Mouse (Mus musculus) 416B (cell line): ENCODE measurements at regions not wholly inside any gene's neighbourhood (a gene's known extent, or its start where the extent isn't known, plus 50 kb on each side); places are given as distances from the start of the nearest gene placed in this dataset.

ENCODE experiments used
- DNase-seq: peaks from one replicate; pipeline ENCODE4 v3.0.0; 2011; ENCODE audit warnings: low read depth

DNA sequence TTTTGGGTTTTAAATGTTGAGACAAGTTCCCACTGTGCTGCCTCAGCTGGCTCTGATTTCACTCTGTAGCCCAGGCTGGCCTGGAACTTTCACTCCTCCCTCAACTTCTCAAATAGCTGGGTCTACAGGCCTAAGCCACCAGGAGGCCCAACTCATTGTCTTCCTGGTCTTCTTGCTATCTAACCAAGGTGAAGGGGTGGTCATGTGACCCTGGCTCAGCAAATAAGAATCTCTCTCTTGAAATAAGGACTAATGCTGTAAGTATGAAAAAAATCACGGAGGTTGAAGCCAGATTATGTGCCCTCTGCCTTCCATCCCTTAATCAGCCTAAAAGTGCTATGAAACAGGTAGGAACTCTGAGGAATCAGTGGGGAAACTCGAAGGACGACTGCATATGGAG, 208.7 kb upstream of the Rreb1 start:
- DNase-seq, result no peak

GRCm38 (mm10) chr13:37572983-37573382, 205.2 kb upstream of the Rreb1 start:
- no peak for DNase-seq

- DNase-seq, result no peak
These were observed 199.0 kb upstream of the Rreb1 start for GRCm38 (mm10) chr13:37579231-37579630.

DNA sequence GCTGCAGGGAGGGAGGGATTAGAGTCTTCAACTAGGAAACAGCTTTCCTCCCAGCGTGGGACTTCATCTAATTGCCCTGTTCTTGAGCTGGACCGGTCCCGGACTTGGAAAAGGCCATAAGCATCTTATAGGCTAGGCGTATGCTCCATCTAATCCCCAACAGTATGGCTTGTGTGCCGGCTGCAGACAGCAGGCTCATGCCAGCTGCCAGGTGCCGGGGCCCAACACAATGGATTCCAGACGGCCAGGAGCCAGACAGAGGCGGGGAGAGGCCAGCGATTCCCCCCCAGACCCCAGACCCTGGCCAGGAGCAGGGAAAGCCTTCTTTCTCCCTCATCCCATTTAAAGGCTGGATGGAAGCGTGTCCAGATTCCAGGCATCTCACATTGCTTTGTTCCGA, 198.4 kb upstream of the Rreb1 start:
- no peak for DNase-seq

DNA sequence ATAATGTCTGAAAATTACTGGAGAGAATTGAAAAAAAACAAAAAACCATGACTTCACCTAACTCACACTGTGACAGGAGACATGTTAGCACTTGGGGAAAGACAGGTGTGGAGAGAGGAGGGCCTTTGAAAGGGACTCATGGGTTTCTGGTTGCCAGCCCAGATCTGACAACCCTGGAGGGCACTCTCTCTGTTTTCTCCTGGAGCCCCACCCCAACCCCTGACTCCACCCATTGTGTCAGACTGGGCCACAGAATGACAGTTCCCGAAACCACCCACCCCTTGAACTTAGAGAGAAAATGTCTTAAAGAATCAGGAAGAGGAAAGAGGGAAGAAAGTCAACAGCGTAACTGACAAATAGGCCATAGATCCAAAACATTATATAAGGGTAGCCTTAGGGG, 197.4 kb upstream of the Rreb1 start:
- peak; percentile 31 for DNase-seq

DNA sequence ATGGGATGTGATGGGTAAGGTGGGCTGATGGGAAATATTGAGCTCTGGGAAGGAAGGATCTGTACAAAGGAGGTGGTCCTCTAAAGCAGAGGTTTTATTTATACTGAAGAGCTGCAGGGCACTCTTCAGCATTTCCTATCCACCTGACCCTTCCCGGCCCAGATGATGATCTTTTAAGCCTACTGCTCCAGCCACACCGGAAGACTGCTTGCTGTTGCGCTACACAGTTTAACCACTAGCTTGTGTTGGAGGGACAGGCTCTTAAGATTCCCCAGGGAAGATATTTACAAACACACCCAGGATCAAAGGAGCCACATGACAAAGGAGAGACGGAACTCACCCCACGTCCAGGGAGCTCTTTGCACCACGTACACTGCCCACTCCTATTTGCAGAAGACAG, 196.8 kb upstream of the Rreb1 start:
- DNase-seq, result no peak

DNA sequence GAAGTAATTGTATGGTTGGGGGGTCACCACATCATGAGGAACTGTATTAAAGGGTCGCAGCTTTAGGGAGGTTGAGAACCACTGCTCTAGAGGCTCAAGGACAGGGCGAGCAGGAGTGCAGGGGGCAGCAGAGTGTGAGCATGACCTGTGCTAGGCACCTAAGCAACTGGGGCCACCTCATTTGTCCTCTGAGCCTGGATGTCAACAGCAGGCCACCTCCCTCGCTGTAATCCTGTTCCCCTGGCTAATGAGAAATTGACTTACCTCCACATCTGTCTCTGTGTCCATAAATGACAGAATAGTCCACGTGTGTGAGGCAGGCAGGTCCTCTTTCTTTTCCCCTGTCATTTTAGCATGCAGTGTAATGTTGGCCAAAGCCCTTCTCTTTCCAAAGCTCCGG, 192.7 kb upstream of the Rreb1 start:
- DNase-seq, result no peak

- no peak for DNase-seq
These were observed 191.7 kb upstream of the Rreb1 start for GRCm38 (mm10) chr13:37586511-37586910.

- no peak for DNase-seq
These were observed 190.3 kb upstream of the Rreb1 start for GRCm38 (mm10) chr13:37587911-37588310.

DNA sequence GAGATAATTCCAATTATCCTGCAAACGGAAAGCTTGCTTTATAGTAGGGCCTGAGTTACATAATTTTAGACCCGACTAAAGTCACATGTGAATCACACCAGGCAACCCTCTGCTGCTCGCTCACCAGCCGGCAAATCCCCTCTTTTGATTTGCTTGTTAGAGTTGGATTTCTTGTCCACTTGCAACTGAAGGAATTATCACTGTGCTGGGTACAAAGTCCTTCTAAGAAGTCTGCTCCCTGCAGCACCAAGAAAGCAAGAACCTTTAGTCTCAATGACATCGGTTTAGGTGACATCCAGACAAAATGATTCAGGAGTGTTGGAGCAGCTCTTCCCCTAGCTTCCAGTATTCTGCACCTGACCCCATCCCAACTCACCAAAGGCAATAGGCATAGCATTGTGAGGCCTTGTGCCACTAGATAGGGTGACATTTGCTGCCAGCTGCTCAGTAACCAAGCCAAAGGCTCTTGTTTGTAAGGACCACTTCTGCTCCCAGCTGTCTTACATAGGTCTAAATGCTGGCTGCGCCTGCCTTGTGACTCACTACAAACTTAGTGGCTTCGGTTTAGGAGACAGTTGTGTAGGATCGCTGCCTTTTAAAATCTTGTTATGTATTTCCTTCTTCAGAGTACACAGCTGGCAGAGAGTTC, 189.5 kb upstream of the Rreb1 start:
- DNase-seq, result no peak

- no peak for DNase-seq
These were observed 186.1 kb upstream of the Rreb1 start for GRCm38 (mm10) chr13:37592149-37592548.

DNA sequence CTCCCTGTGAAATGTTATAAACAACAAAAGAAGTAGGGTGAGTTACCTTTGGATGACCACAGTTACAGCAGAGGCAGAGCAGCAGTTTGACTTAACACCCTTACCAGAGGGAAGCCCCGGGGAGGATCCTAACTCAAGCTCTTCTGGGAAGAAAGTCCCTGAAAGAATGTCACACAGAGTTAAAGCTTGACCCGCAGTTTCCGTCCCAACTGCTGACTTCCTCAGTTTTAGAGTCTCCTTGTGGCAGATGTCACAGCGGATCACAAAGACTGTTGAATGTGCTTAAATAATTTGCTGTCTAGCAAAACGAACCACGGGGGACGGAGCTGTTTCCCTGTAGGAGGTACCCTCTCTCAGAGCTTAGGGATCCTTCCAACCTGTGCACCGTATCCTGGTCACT, 183.0 kb upstream of the Rreb1 start:
- no peak for DNase-seq

- DNase-seq, result no peak
These were observed 180.6 kb upstream of the Rreb1 start for GRCm38 (mm10) chr13:37597575-37597974.

- no peak for DNase-seq
These were observed 179.9 kb upstream of the Rreb1 start for GRCm38 (mm10) chr13:37598165-37598775.

DNA sequence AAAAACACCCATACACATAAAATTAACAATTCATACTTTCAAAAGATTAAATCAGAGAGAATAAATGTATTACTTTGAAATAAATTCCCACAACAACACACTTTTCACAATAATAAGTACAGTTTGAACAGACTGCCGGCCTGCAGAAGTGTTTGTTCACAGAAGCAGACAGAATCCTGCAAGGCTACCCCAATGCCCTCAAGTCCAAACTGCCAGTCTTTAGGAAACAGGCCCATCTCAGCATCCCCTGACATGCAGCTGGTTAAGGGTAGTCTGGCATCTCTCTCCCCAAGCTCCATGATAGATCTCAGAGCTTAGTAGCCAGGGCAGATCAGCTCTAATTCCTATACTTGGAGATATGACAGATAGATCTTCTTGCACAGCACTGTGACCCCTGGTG, 178.5 kb upstream of the Rreb1 start:
- no peak for DNase-seq

GRCm38 (mm10) chr13:37600172-37600571, 178.0 kb upstream of the Rreb1 start:
- DNase-seq, result no peak

GRCm38 (mm10) chr13:37601068-37601467, 177.1 kb upstream of the Rreb1 start:
- DNase-seq, result peak; percentile 75

- no peak for DNase-seq
These were observed 175.9 kb upstream of the Rreb1 start for GRCm38 (mm10) chr13:37602256-37602655.

GRCm38 (mm10) chr13:37603226-37603994, 174.8 kb upstream of the Rreb1 start:
- peak; percentile 65 for DNase-seq

DNA sequence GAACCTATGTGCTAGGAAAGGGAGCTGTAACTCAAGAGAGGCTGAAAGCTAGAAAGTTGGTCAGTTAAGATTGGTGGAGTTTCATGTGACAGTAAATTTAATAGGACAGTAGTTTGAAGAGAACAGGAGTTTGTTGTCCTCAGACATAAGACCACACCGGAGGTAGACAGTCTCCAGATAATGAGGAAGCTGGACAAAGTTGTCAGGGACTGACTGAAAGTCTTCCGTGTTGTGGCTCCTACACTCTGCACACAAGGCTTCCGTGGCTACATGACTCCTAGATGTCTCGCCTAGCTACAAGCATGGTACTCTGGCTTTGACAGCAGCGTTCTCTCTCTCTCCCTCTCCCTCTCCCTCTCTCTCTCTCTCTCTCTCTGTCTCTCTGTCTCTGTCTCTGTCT, 171.9 kb upstream of the Rreb1 start:
- no peak for DNase-seq

- DNase-seq, result no peak
These were observed 169.1 kb upstream of the Rreb1 start for GRCm38 (mm10) chr13:37609085-37609484.

GRCm38 (mm10) chr13:37611387-37611786, 166.8 kb upstream of the Rreb1 start:
- no peak for DNase-seq

- DNase-seq, result no peak
These were observed 161.2 kb upstream of the Rreb1 start for GRCm38 (mm10) chr13:37617015-37617414.
